Mouse (Mus musculus) E14TG2a.4 (cell line): ENCODE measurements at regions not wholly inside any gene's neighbourhood (a gene's known extent, or its start where the extent isn't known, plus 50 kb on each side); places are given as distances from the start of the nearest gene placed in this dataset.
"Not testable (repeated sequence)": the region's sequence is repeated elsewhere in the genome, so short reads cannot be mapped to it uniquely, and the experiment has no call there.

ENCODE experiments used
- CTCF ChIP-seq: conservative IDR thresholded peaks from 2 replicates; pipeline ENCODE4 v1.5.1; 2014; ENCODE audit warnings: low read length
- NANOG ChIP-seq: IDR thresholded peaks from 2 replicates; pipeline ENCODE4 v1.6.1; 2014; ENCODE audit warnings: borderline replicate concordance, low read length, mixed read lengths

DNA sequence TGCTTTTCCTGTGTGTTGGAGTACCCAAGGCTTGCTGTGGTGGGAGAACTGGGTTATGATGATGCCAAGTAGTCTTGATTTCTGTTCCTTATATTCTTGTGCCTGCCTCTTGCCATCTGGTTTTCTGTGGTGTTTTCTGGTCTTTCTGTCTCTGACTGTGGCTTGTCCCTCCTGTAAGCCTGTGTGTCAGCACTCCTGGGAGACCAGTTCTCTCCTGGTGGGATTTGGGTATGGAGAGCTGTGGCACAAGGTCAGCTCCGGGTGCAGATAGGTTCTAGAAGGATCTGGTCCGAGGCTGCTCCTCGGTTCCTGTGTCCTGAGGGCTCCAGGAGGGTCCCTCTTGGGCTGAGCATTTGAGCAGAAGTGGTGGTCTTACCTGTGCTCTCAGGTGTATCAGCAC, 155.4 kb upstream of the Tacstd2 start:
- not testable (repeated sequence) for TF ChIP-seq CTCF, NANOG
